9 mouse cellular contexts compared by ENCODE assay signal in the genomic region with DNA sequence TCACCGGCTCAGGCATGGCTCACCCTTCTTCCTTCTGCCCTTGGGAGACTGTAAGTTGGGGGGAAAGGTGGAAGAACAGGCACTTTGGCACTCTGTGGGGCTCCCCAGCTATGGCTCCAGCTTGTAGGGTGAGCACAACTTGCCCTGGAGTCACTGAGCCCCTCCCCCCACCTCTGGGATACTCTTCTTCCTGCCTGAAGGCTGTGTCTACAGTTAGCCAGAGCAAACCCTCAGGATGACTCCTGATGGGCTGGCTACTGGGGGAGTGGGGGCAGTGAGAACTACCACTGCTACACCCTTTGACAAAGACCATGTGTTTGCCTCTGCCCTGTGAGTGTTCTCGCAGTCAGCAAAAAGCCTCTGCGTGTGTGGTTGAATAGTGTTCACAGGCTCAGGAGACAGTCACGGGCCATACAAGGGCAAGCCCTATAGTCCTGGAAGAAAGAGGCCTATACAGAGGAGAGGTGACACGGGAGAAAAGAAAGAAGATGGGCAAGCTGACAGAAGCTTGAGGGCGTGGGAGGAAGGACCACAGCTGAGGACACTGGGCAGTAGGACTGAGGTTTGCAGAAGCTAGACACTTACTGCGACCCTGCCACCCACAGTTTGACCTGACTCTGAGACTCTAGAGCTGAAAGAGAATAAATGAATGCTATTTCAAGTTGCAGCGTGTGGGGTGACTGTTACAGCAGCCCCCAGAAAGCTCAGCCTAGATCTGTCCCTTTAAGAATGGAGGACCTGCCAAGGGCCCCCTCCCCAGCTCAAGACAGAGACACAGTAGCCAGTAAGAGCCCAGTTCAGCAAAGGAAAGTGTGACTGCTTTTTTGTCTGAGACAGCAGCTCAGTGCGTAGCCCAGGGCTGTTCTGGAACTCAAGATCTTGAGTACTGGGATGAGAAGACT. TPM values are rescaled to one million over a fixed set of nuclear protein-coding genes. Genes with fewer than 3 reads are reported as not detected.
A peak's percentile ranks its signal among the peaks of the same experiment; 100 is the strongest.
DNase-seq lines count a peak whose midpoint lies in the region; ATAC-seq and TF ChIP-seq lines count a peak whose summit lies in the region.
"Had no signal": no experiment of that assay in that cellular context is flagged by ENCODE, and none has a peak within 500 bp of the region (broad histone marks: within the 10 kb centered on the region; RNA-seq: fewer than 3 reads in every experiment).

No protein-coding gene starts in this region.

- no peak overlapping the region for H3K4me2 ChIP-seq in lung, postnatal 0 days (replicated peaks; ENCODE audit: low read depth, low read length)
- no peak overlapping the region for H3K4me2 ChIP-seq in forebrain, embryonic 15.5 days (replicated peaks)
- no peak overlapping the region for H3K4me2 ChIP-seq in hindbrain, postnatal 0 days (ENCODE audit: low read depth, low read length)
- no peak overlapping the region for H3K4me2 ChIP-seq in neural tube, embryonic 13.5 days
- H3K4me2 ChIP-seq: liver, embryonic 12.5 days had no signal

- no peak overlapping the region for H3K27ac ChIP-seq in lung, postnatal 0 days (ENCODE audit: low read length)
- H3K27ac ChIP-seq in forebrain, embryonic 15.5 days (replicated peaks) = 0 out of 2 replicates have a peak overlapping the region, but pooled peaks have one; percentile 61
- H3K27ac ChIP-seq in hindbrain, postnatal 0 days = 0 out of 2 replicates have a peak overlapping the region, but pooled peaks have one; percentile 54
- H3K27ac ChIP-seq in neural tube, embryonic 13.5 days (replicated peaks) = peak overlapping the region; percentile 82
- H3K27ac ChIP-seq in cerebellum, adult 2 months (ENCODE audit: insufficient read depth, low read length) = no peak overlapping the region
- H3K27ac ChIP-seq: liver, embryonic 12.5 days had no signal

- DNase-seq in lung, postnatal 0 days (ENCODE audit: low spot score) = peak; percentile 50
- DNase-seq in lung, adult 18-20 months = no peak
- DNase-seq in hindbrain, postnatal 0 days (ENCODE audit: low spot score) = no peak
- DNase-seq in embryo, embryonic 11 days = no peak
- no peak for DNase-seq in cerebellum, adult 2 months
- DNase-seq: right cerebral cortex, postnatal 4 days had no signal

- no peak for TF ChIP-seq EP300 in lung, postnatal 0 days (IDR thresholded peaks at IDR 0.05)

- no peak for TF ChIP-seq CTCF in lung, postnatal 0 days (IDR thresholded peaks at IDR 0.05)
- no peak for TF ChIP-seq CTCF in hindbrain, postnatal 0 days (IDR thresholded peaks at IDR 0.05; ENCODE audit: low read depth)
- TF ChIP-seq CTCF in cerebellum, adult 2 months (IDR thresholded peaks at IDR 0.05; ENCODE audit: borderline replicate concordance, insufficient read depth, low read depth, low read length) = no peak

- no peak overlapping the region for H3K4me3 ChIP-seq in lung, postnatal 0 days (ENCODE audit: low read depth, low read length)
- no peak overlapping the region for H3K4me3 ChIP-seq in forebrain, embryonic 15.5 days
- no peak overlapping the region for H3K4me3 ChIP-seq in hindbrain, postnatal 0 days (ENCODE audit: low read length)
- H3K4me3 ChIP-seq in neural tube, embryonic 13.5 days = no peak overlapping the region
- H3K4me3 ChIP-seq in cerebellum, adult 2 months (replicated peaks; ENCODE audit: insufficient read depth, low read depth, low read length) = no peak overlapping the region
- H3K4me3 ChIP-seq: liver, embryonic 12.5 days had no signal

- H3K9me3 ChIP-seq in lung, postnatal 0 days (ENCODE audit: low read length) = no peaks in the 10 kb centered on the region
- H3K9me3 ChIP-seq in forebrain, embryonic 15.5 days = no peaks in the 10 kb centered on the region
- H3K9me3 ChIP-seq in hindbrain, postnatal 0 days (ENCODE audit: low read length) = no peaks in the 10 kb centered on the region
- H3K9me3 ChIP-seq in neural tube, embryonic 13.5 days = no peaks in the 10 kb centered on the region
- H3K9me3 ChIP-seq: liver, embryonic 12.5 days had no signal

- peak; percentile 44 for ATAC-seq in lung, postnatal 0 days
- ATAC-seq in forebrain, embryonic 15.5 days (replicated peaks) = no peak
- peak; percentile 39; the same call in 1 of the 2 replicates for ATAC-seq in hindbrain, postnatal 0 days
- ATAC-seq in neural tube, embryonic 13.5 days (ENCODE audit: low read depth) = peak; percentile 23; the same call in 1 of the 2 replicates
- ATAC-seq: liver, embryonic 12.5 days had no signal

- peaks cover 6% of the 10 kb centered on the region; the same call in 1 of the 2 replicates for H3K4me1 ChIP-seq in lung, postnatal 0 days (ENCODE audit: insufficient read depth, low read depth, low read length)
- peaks cover 16% of the 10 kb centered on the region for H3K4me1 ChIP-seq in forebrain, embryonic 15.5 days
- H3K4me1 ChIP-seq in hindbrain, postnatal 0 days (ENCODE audit: insufficient read depth, low read length) = peaks cover 25% of the 10 kb centered on the region; the same call in 1 of the 2 replicates
- peaks cover 39% of the 10 kb centered on the region for H3K4me1 ChIP-seq in neural tube, embryonic 13.5 days (replicated peaks)
- H3K4me1 ChIP-seq in cerebellum, adult 2 months (ENCODE audit: control insufficient read depth, insufficient read depth, low read length) = no peaks in the 10 kb centered on the region; the same call in 1 of the 2 replicates

- no peaks in the 10 kb centered on the region for H3K36me3 ChIP-seq in lung, postnatal 0 days (ENCODE audit: insufficient read depth, low read length)
- no peaks in the 10 kb centered on the region for H3K36me3 ChIP-seq in forebrain, embryonic 15.5 days
- H3K36me3 ChIP-seq in hindbrain, postnatal 0 days (ENCODE audit: insufficient read depth, low read length) = no peaks in the 10 kb centered on the region
- no peaks in the 10 kb centered on the region for H3K36me3 ChIP-seq in neural tube, embryonic 13.5 days
- H3K36me3 ChIP-seq: liver, embryonic 12.5 days had no signal

- no peak overlapping the region for H3K9ac ChIP-seq in lung, postnatal 0 days (replicated peaks; ENCODE audit: low read depth)
- no peak overlapping the region for H3K9ac ChIP-seq in forebrain, embryonic 15.5 days (replicated peaks)
- H3K9ac ChIP-seq in hindbrain, postnatal 0 days (replicated peaks; ENCODE audit: low read length) = 0 out of 2 replicates have a peak overlapping the region, but pooled peaks have one; percentile 13
- H3K9ac ChIP-seq in neural tube, embryonic 13.5 days = no peak overlapping the region
- H3K9ac ChIP-seq: liver, embryonic 12.5 days had no signal

- H3K27me3 ChIP-seq in lung, postnatal 0 days (replicated peaks; ENCODE audit: insufficient read depth, low read length) = no peaks in the 10 kb centered on the region
- H3K27me3 ChIP-seq in forebrain, embryonic 15.5 days = no peaks in the 10 kb centered on the region
- no peaks in the 10 kb centered on the region for H3K27me3 ChIP-seq in hindbrain, postnatal 0 days (ENCODE audit: insufficient read depth, low read length)
- H3K27me3 ChIP-seq in neural tube, embryonic 13.5 days = no peaks in the 10 kb centered on the region
- no peaks in the 10 kb centered on the region for H3K27me3 ChIP-seq in cerebellum, adult 2 months (ENCODE audit: control insufficient read depth, insufficient read depth, low read length)
- H3K27me3 ChIP-seq: liver, embryonic 12.5 days had no signal

- WGBS in lung, postnatal 0 days = 49% methylated on average over 9 of the region's 9 CpGs
- 52% methylated on average over 9 of the region's 9 CpGs for WGBS in forebrain, embryonic 15.5 days
- WGBS in hindbrain, postnatal 0 days = 33% methylated on average over 9 of the region's 9 CpGs
- 44% methylated on average over 9 of the region's 9 CpGs for WGBS in neural tube, embryonic 13.5 days
- 76% methylated on average over 9 of the region's 9 CpGs for WGBS in cerebellum, adult 2 months

- TF ChIP-seq POLR2A in cerebellum, adult 2 months (IDR thresholded peaks at IDR 0.05; ENCODE audit: borderline replicate concordance, insufficient read depth, low read length) = no peak

RNA-seq across cellular contexts. Expression of gene Rai1, which starts 9.7 kb away (rescaled TPM):
- polyA plus RNA-seq in lung, postnatal 0 days (2015; fragmentation: Nextera tagmentation; extraction: Ambion mirVana) = 13.5 and 16.2 TPM in 2 replicates
- 31.9 and 34.2 TPM in 2 replicates for polyA plus RNA-seq in forebrain, embryonic 15.5 days (2015; fragmentation: Nextera tagmentation; extraction: Ambion mirVana)
- total RNA-seq in hindbrain, postnatal 0 days (2014; rRNA removed) = 70.0 and 90.2 TPM in 2 replicates
- polyA plus RNA-seq in hindbrain, postnatal 0 days (2015; fragmentation: Nextera tagmentation; extraction: Ambion mirVana) = 20.8 and 24.9 TPM in 2 replicates
- 29.9 and 30.0 TPM in 2 replicates for polyA plus RNA-seq in neural tube, embryonic 13.5 days (2015; fragmentation: Nextera tagmentation; extraction: Ambion mirVana)
- polyA plus RNA-seq in cerebellum, adult 2 months (2012; rRNA removed) = 39.3 and 42.5 TPM in 2 replicates

RNA-seq across cellular contexts. Expression of gene Pemt, which starts 48.9 kb away (rescaled TPM):
- 5.0 and 6.0 TPM in 2 replicates for polyA plus RNA-seq in lung, postnatal 0 days (2015; fragmentation: Nextera tagmentation; extraction: Ambion mirVana)
- 5.5 and 5.8 TPM in 2 replicates for polyA plus RNA-seq in forebrain, embryonic 15.5 days (2015; fragmentation: Nextera tagmentation; extraction: Ambion mirVana)
- total RNA-seq in hindbrain, postnatal 0 days (2014; rRNA removed) = 14.5 and 15.3 TPM in 2 replicates
- polyA plus RNA-seq in hindbrain, postnatal 0 days (2015; fragmentation: Nextera tagmentation; extraction: Ambion mirVana) = 12.6 and 12.9 TPM in 2 replicates
- 7.1 and 8.5 TPM in 2 replicates for polyA plus RNA-seq in neural tube, embryonic 13.5 days (2015; fragmentation: Nextera tagmentation; extraction: Ambion mirVana)
- polyA plus RNA-seq in cerebellum, adult 2 months (2012; rRNA removed) = 6.8 and 7.5 TPM in 2 replicates

Comparison
In these comparisons a context has a peak if more than half of its experiments do, and no peak if none do; other contexts are left out.
1. H3K27ac ChIP-seq: peak in forebrain, embryonic 15.5 days (single experiment), hindbrain, postnatal 0 days (single experiment) and neural tube, embryonic 13.5 days (single experiment); none in lung, postnatal 0 days (single experiment) and cerebellum, adult 2 months (single experiment).